Mouse (Mus musculus) hindbrain, embryonic 11.5 days (tissue): ENCODE data around the gene Fermt3. TPM values are rescaled to one million over a fixed set of nuclear protein-coding genes. Genes with fewer than 3 reads are reported as not detected.

ENCODE experiments used
- polyA plus RNA-seq: library from polyadenylated mRNA; unstranded; fragments of >200 nt; fragmentation: Nextera tagmentation; extraction: Ambion mirVana; gene quantifications from 2 replicates; pipeline ENCODE4 v1.2.1, GENCODE M21; 2014

Gene Fermt3
- polyA plus RNA-seq, 1 experiment from 2014 or later, result 7.6 TPM

Other genes starting within 250 kb of the Fermt3 start
- gene Rps6ka4, start 178.8 kb downstream of the Fermt3 start, polyA plus RNA-seq, result 5.2 and 5.8 TPM in 2 replicates
- gene Ccdc88b, start 161.3 kb downstream of the Fermt3 start, polyA plus RNA-seq, result 0.42 and 0.74 TPM in 2 replicates
- gene Trmt112, start 109.8 kb downstream of the Fermt3 start, polyA plus RNA-seq, result 142 and 147 TPM in 2 replicates
- gene Prdx5, start 109.4 kb downstream of the Fermt3 start, polyA plus RNA-seq, result 126 and 138 TPM in 2 replicates
- 4.1 and 5.0 TPM in 2 replicates for gene Esrra, start 97.7 kb downstream of the Fermt3 start, polyA plus RNA-seq
- 0.54 TPM in 1 of 2 replicates, not detected in the other for gene Catsperz, start 94.1 kb downstream of the Fermt3 start, polyA plus RNA-seq
- 0.18 and 0.49 TPM in 2 replicates for gene Kcnk4, start 85.0 kb downstream of the Fermt3 start, polyA plus RNA-seq
- gene Bad, start 77.6 kb downstream of the Fermt3 start, polyA plus RNA-seq, result 61.7 and 63.9 TPM in 2 replicates
- 27.9 and 34.0 TPM in 2 replicates for gene Gpr137, start 77.0 kb downstream of the Fermt3 start, polyA plus RNA-seq
- gene Ppp1r14b, start 44.5 kb downstream of the Fermt3 start, polyA plus RNA-seq, result 180 and 249 TPM in 2 replicates
- 14.6 and 14.8 TPM in 2 replicates for gene Plcb3, start 43.0 kb downstream of the Fermt3 start, polyA plus RNA-seq
- gene Fkbp2, start 39.0 kb downstream of the Fermt3 start, polyA plus RNA-seq, result 73.7 and 79.3 TPM in 2 replicates
- 21.4 TPM in 2 replicates for gene Vegfb, start 31.8 kb downstream of the Fermt3 start, polyA plus RNA-seq
- gene Dnajc4, start 26.9 kb downstream of the Fermt3 start, polyA plus RNA-seq, result 18.8 and 22.5 TPM in 2 replicates
- gene Nudt22, start 23.4 kb downstream of the Fermt3 start, polyA plus RNA-seq, result 19.3 and 19.9 TPM in 2 replicates
- gene Trpt1, start 23.3 kb downstream of the Fermt3 start, polyA plus RNA-seq, result 10.6 and 11.1 TPM in 2 replicates
- gene Stip1, start 20.5 kb upstream of the Fermt3 start, polyA plus RNA-seq, result 376 and 390 TPM in 2 replicates
- gene Macrod1, start 37.3 kb upstream of the Fermt3 start, polyA plus RNA-seq, result 2.8 and 3.1 TPM in 2 replicates
- 4.6 and 5.6 TPM in 2 replicates for gene Flrt1, start 86.3 kb upstream of the Fermt3 start, polyA plus RNA-seq
- 246 and 250 TPM in 2 replicates for gene Otub1, start 186.8 kb upstream of the Fermt3 start, polyA plus RNA-seq
- 762 and 780 TPM in 2 replicates for gene Cox8a, start 198.1 kb upstream of the Fermt3 start, polyA plus RNA-seq
- 79.9 and 87.6 TPM in 2 replicates for gene Naa40, start 221.7 kb upstream of the Fermt3 start, polyA plus RNA-seq
- 28.1 and 31.4 TPM in 2 replicates for gene Rcor2, start 247.9 kb upstream of the Fermt3 start, polyA plus RNA-seq